Comparison of ENCODE assay signal across 25 mouse cellular contexts in genomic region chr17:25946891-25947290, GRCm38 (mm10). TPM values are rescaled to one million over a fixed set of nuclear protein-coding genes. Genes with fewer than 3 reads are reported as not detected.
DNase-seq lines count a peak whose midpoint lies in the region; ATAC-seq and TF ChIP-seq lines count a peak whose summit lies in the region.
"Had no signal": no experiment of that assay in that cellular context is flagged by ENCODE, and none has a peak within 500 bp of the region (broad histone marks: within the 10 kb centered on the region; RNA-seq: fewer than 3 reads in every experiment).

No protein-coding gene starts in this region.

- no peak overlapping the region for H3K9ac ChIP-seq in forebrain, embryonic 13.5 days
- H3K9ac ChIP-seq in kidney, embryonic 16.5 days (replicated peaks; ENCODE audit: low read length): no peak overlapping the region
- H3K9ac ChIP-seq in liver, postnatal 0 days (replicated peaks): peak overlapping the region; percentile 44; the same call in 1 of the 2 replicates
- H3K9ac ChIP-seq: embryonic facial prominence, embryonic 12.5 days; forebrain, postnatal 0 days; heart, embryonic 15.5 days; limb, embryonic 13.5 days; lung, embryonic 15.5 days; stomach, embryonic 15.5 days had no signal

- no peak for TF ChIP-seq CTCF in liver, postnatal 0 days (IDR thresholded peaks at IDR 0.05; ENCODE audit: low read depth)

- no peaks in the 10 kb centered on the region for H3K36me3 ChIP-seq in forebrain, embryonic 10.5 days (replicated peaks)
- H3K36me3 ChIP-seq in forebrain, embryonic 13.5 days (ENCODE audit: poor library complexity, severe bottlenecking): no peaks in the 10 kb centered on the region
- H3K36me3 ChIP-seq in kidney, embryonic 16.5 days (ENCODE audit: insufficient read depth, low read length): no peaks in the 10 kb centered on the region
- no peaks in the 10 kb centered on the region for H3K36me3 ChIP-seq in limb, embryonic 10.5 days
- no peaks in the 10 kb centered on the region for H3K36me3 ChIP-seq in liver, postnatal 0 days (replicated peaks; ENCODE audit: insufficient read depth, low read length)
- H3K36me3 ChIP-seq: embryonic facial prominence, embryonic 12.5 days; heart, embryonic 15.5 days; limb, embryonic 13.5 days; lung, embryonic 15.5 days; stomach, embryonic 15.5 days had no signal

- no peaks in the 10 kb centered on the region for H3K9me3 ChIP-seq in forebrain, embryonic 10.5 days
- H3K9me3 ChIP-seq in forebrain, embryonic 13.5 days (replicated peaks): no peaks in the 10 kb centered on the region
- H3K9me3 ChIP-seq in kidney, embryonic 16.5 days (ENCODE audit: low read length): no peaks in the 10 kb centered on the region
- no peaks in the 10 kb centered on the region for H3K9me3 ChIP-seq in limb, embryonic 10.5 days (replicated peaks)
- no peaks in the 10 kb centered on the region for H3K9me3 ChIP-seq in liver, postnatal 0 days (ENCODE audit: low read length)
- H3K9me3 ChIP-seq: embryonic facial prominence, embryonic 12.5 days; heart, embryonic 15.5 days; limb, embryonic 13.5 days; lung, embryonic 15.5 days; stomach, embryonic 15.5 days had no signal

- DNase-seq in forebrain, embryonic 10.5 days (ENCODE audit: extremely low spot score, low spot score): no peak
- DNase-seq in kidney, adult 9 months: no peak
- no peak for DNase-seq in limb, embryonic 10.5 days (ENCODE audit: low spot score)
- DNase-seq in liver, postnatal 0 days: no peak
- no peak for DNase-seq in left cerebral cortex, postnatal 14 days (ENCODE audit: low spot score in 2 of 2)
- DNase-seq: adrenal gland, postnatal 36 days; cerebellum, adult 8-10 months; forebrain, postnatal 0 days; kidney, adult 8-10 months; lung, postnatal 4 days; right cerebral cortex, postnatal 25 days; thymus, adult 18-20 months; thymus, postnatal 4 days had no signal

- no peak overlapping the region for H3K4me2 ChIP-seq in forebrain, embryonic 13.5 days
- no peak overlapping the region for H3K4me2 ChIP-seq in kidney, embryonic 16.5 days (replicated peaks; ENCODE audit: low read depth, low read length)
- H3K4me2 ChIP-seq in liver, postnatal 0 days (ENCODE audit: low read depth, low read length): no peak overlapping the region; the same call in 1 of the 2 replicates
- H3K4me2 ChIP-seq: embryonic facial prominence, embryonic 12.5 days; heart, embryonic 15.5 days; limb, embryonic 13.5 days; lung, embryonic 15.5 days; stomach, embryonic 15.5 days had no signal

- no peak for TF ChIP-seq EP300 in liver, postnatal 0 days (IDR thresholded peaks at IDR 0.05; ENCODE audit: low read depth)

- no peak for ATAC-seq in forebrain, embryonic 13.5 days
- ATAC-seq in kidney, embryonic 16.5 days (ENCODE audit: low FRiP score, low TSS enrichment): no peak
- ATAC-seq in liver, postnatal 0 days: no peak
- ATAC-seq: forebrain, postnatal 0 days had no signal

- peaks cover 31% of the 10 kb centered on the region for H3K27me3 ChIP-seq in forebrain, embryonic 10.5 days (ENCODE audit: poor library complexity, severe bottlenecking)
- peaks cover 25% of the 10 kb centered on the region for H3K27me3 ChIP-seq in forebrain, embryonic 13.5 days
- H3K27me3 ChIP-seq in kidney, embryonic 16.5 days (ENCODE audit: insufficient read depth, low read length): peaks cover 20% of the 10 kb centered on the region
- H3K27me3 ChIP-seq in limb, embryonic 10.5 days (ENCODE audit: low read depth, poor library complexity, severe bottlenecking): peaks cover 27% of the 10 kb centered on the region
- peaks cover 23% of the 10 kb centered on the region for H3K27me3 ChIP-seq in liver, postnatal 0 days (ENCODE audit: insufficient read depth, low read length)

- intact Hi-C loops in left cerebral cortex, postnatal 14 days (cut with DNase I): no loop called here

- peaks cover 45% of the 10 kb centered on the region for H3K4me1 ChIP-seq in forebrain, embryonic 10.5 days
- H3K4me1 ChIP-seq in forebrain, embryonic 13.5 days: peaks cover 13% of the 10 kb centered on the region
- H3K4me1 ChIP-seq in kidney, embryonic 16.5 days (ENCODE audit: insufficient read depth, low read length): peaks cover 9% of the 10 kb centered on the region
- H3K4me1 ChIP-seq in limb, embryonic 10.5 days: peaks cover 37% of the 10 kb centered on the region
- H3K4me1 ChIP-seq in liver, postnatal 0 days (ENCODE audit: insufficient read depth): peaks cover 48% of the 10 kb centered on the region

- WGBS in forebrain, embryonic 10.5 days: 89% methylated on average over 8 of the region's 8 CpGs
- 77% methylated on average over 8 of the region's 8 CpGs for WGBS in forebrain, embryonic 13.5 days
- 81% methylated on average over 8 of the region's 8 CpGs for WGBS in kidney, embryonic 16.5 days
- WGBS in limb, embryonic 10.5 days: 87% methylated on average over 8 of the region's 8 CpGs
- WGBS in liver, postnatal 0 days (ENCODE audit: insufficient replicate concordance): 87% methylated on average over 8 of the region's 8 CpGs

- no peak overlapping the region for H3K4me3 ChIP-seq in forebrain, embryonic 10.5 days
- no peak overlapping the region for H3K4me3 ChIP-seq in forebrain, embryonic 13.5 days
- no peak overlapping the region for H3K4me3 ChIP-seq in kidney, embryonic 16.5 days (ENCODE audit: low read length)
- no peak overlapping the region for H3K4me3 ChIP-seq in limb, embryonic 10.5 days
- no peak overlapping the region for H3K4me3 ChIP-seq in liver, postnatal 0 days (ENCODE audit: low read depth, low read length)
- H3K4me3 ChIP-seq: embryonic facial prominence, embryonic 12.5 days; heart, embryonic 15.5 days; layer of hippocampus, adult 2 months; left cerebral cortex, adult 2 months; limb, embryonic 13.5 days; lung, embryonic 15.5 days; stomach, embryonic 15.5 days had no signal

- H3K27ac ChIP-seq in forebrain, embryonic 10.5 days: peak overlapping the region; percentile 68
- H3K27ac ChIP-seq in forebrain, embryonic 13.5 days: no peak overlapping the region
- peak overlapping the region; percentile 87; the same call in 1 of the 2 replicates for H3K27ac ChIP-seq in kidney, embryonic 16.5 days (ENCODE audit: low read length)
- H3K27ac ChIP-seq in limb, embryonic 10.5 days: peak overlapping the region; percentile 44; the same call in 1 of the 2 replicates
- peak overlapping the region; percentile 58 for H3K27ac ChIP-seq in liver, postnatal 0 days (ENCODE audit: low read depth)
- H3K27ac ChIP-seq: embryonic facial prominence, embryonic 12.5 days; heart, embryonic 15.5 days; layer of hippocampus, adult 2 months; left cerebral cortex, adult 2 months; limb, embryonic 13.5 days; lung, embryonic 15.5 days; stomach, embryonic 15.5 days had no signal

RNA-seq across cellular contexts. Expression of gene Nhlrc4, which starts 2.1 kb away (rescaled TPM):
- 0.89 TPM in 1 of 2 replicates, not detected in the other for polyA plus RNA-seq in forebrain, embryonic 10.5 days (2016; fragmentation: Nextera tagmentation; extraction: Ambion mirVana)
- not detected in 2 replicates for polyA plus RNA-seq in forebrain, embryonic 13.5 days (2015; fragmentation: Nextera tagmentation; extraction: Ambion mirVana)
- 1.8 and 3.7 TPM in 2 replicates for polyA plus RNA-seq in kidney, embryonic 16.5 days (2015; fragmentation: Nextera tagmentation; extraction: Ambion mirVana)
- 0.10 and 0.18 TPM in 2 replicates for polyA plus RNA-seq in limb, embryonic 10.5 days (2016; fragmentation: Nextera tagmentation; extraction: Ambion mirVana)
- 2.0 and 3.8 TPM in 2 replicates for polyA plus RNA-seq in liver, postnatal 0 days (2015; fragmentation: Nextera tagmentation; extraction: Ambion mirVana)
- not detected for total RNA-seq in left cerebral cortex, postnatal 14 days (2021)
- total RNA-seq: adrenal gland, postnatal 36 days; CH12.LX; forebrain, postnatal 0 days; gastrocnemius, adult 18-20 months; hematopoietic stem cell, adult 5-6 weeks had no signal
- polyA plus RNA-seq: limb, embryonic 13.5 days had no signal

RNA-seq across cellular contexts. Expression of gene Pigq, which starts 2.2 kb away (rescaled TPM):
- polyA plus RNA-seq in forebrain, embryonic 10.5 days (2016; fragmentation: Nextera tagmentation; extraction: Ambion mirVana): 68.4 and 75.6 TPM in 2 replicates
- polyA plus RNA-seq in forebrain, embryonic 13.5 days (2015; fragmentation: Nextera tagmentation; extraction: Ambion mirVana): 45.0 and 54.5 TPM in 2 replicates
- 85.8 and 95.9 TPM in 2 replicates for polyA plus RNA-seq in kidney, embryonic 16.5 days (2015; fragmentation: Nextera tagmentation; extraction: Ambion mirVana)
- polyA plus RNA-seq in limb, embryonic 10.5 days (2016; fragmentation: Nextera tagmentation; extraction: Ambion mirVana): 65.2 and 72.1 TPM in 2 replicates
- 56.0 and 58.7 TPM in 2 replicates for polyA plus RNA-seq in liver, postnatal 0 days (2015; fragmentation: Nextera tagmentation; extraction: Ambion mirVana)
- 100 to 1,000 TPM; 138 to 145 TPM for total RNA-seq in left cerebral cortex, postnatal 14 days (2021)

RNA-seq across cellular contexts. Expression of gene A930017K11Rik, which starts 5.5 kb away (rescaled TPM):
- 0.09 and 0.14 TPM in 2 replicates for polyA plus RNA-seq in forebrain, embryonic 10.5 days (2016; fragmentation: Nextera tagmentation; extraction: Ambion mirVana)
- polyA plus RNA-seq in forebrain, embryonic 13.5 days (2015; fragmentation: Nextera tagmentation; extraction: Ambion mirVana): not detected in 2 replicates
- polyA plus RNA-seq in kidney, embryonic 16.5 days (2015; fragmentation: Nextera tagmentation; extraction: Ambion mirVana): 8.1 and 9.5 TPM in 2 replicates
- 0.08 and 0.20 TPM in 2 replicates for polyA plus RNA-seq in limb, embryonic 10.5 days (2016; fragmentation: Nextera tagmentation; extraction: Ambion mirVana)
- polyA plus RNA-seq in liver, postnatal 0 days (2015; fragmentation: Nextera tagmentation; extraction: Ambion mirVana): not detected in 2 replicates
- total RNA-seq in left cerebral cortex, postnatal 14 days (2021): under 1 TPM in 1 of 2 experiments, not detected in 1; 0.13 TPM
- total RNA-seq: adrenal gland, postnatal 36 days; CH12.LX; gastrocnemius, adult 18-20 months; hematopoietic stem cell, adult 5-6 weeks had no signal

RNA-seq across cellular contexts. Expression of gene Rab40c, which starts 27.4 kb away (rescaled TPM):
- polyA plus RNA-seq in forebrain, embryonic 10.5 days (2016; fragmentation: Nextera tagmentation; extraction: Ambion mirVana): 29.4 and 30.9 TPM in 2 replicates
- polyA plus RNA-seq in forebrain, embryonic 13.5 days (2015; fragmentation: Nextera tagmentation; extraction: Ambion mirVana): 39.5 and 45.9 TPM in 2 replicates
- polyA plus RNA-seq in kidney, embryonic 16.5 days (2015; fragmentation: Nextera tagmentation; extraction: Ambion mirVana): 33.5 and 33.7 TPM in 2 replicates
- polyA plus RNA-seq in limb, embryonic 10.5 days (2016; fragmentation: Nextera tagmentation; extraction: Ambion mirVana): 37.5 and 37.9 TPM in 2 replicates
- 6.5 and 7.3 TPM in 2 replicates for polyA plus RNA-seq in liver, postnatal 0 days (2015; fragmentation: Nextera tagmentation; extraction: Ambion mirVana)
- total RNA-seq in left cerebral cortex, postnatal 14 days (2021): 10 to 100 TPM; 53.7 to 57.3 TPM

RNA-seq across cellular contexts. Expression of gene Capn15, which starts 38.7 kb away (rescaled TPM):
- 31.8 and 37.0 TPM in 2 replicates for polyA plus RNA-seq in forebrain, embryonic 10.5 days (2016; fragmentation: Nextera tagmentation; extraction: Ambion mirVana)
- polyA plus RNA-seq in forebrain, embryonic 13.5 days (2015; fragmentation: Nextera tagmentation; extraction: Ambion mirVana): 16.6 and 17.1 TPM in 2 replicates
- 26.0 and 30.7 TPM in 2 replicates for polyA plus RNA-seq in kidney, embryonic 16.5 days (2015; fragmentation: Nextera tagmentation; extraction: Ambion mirVana)
- 38.7 and 38.9 TPM in 2 replicates for polyA plus RNA-seq in limb, embryonic 10.5 days (2016; fragmentation: Nextera tagmentation; extraction: Ambion mirVana)
- 6.6 and 8.3 TPM in 2 replicates for polyA plus RNA-seq in liver, postnatal 0 days (2015; fragmentation: Nextera tagmentation; extraction: Ambion mirVana)
- total RNA-seq in left cerebral cortex, postnatal 14 days (2021): 10 to 100 TPM; 46.5 to 50.0 TPM
